Mouse (Mus musculus) thymus, postnatal 0 days (tissue): ENCODE measurements around the gene Gpr37l1. TPM values are rescaled to one million over a fixed set of nuclear protein-coding genes. Genes with fewer than 3 reads are reported as not detected.

Source experiments
- DNase-seq: peaks from one replicate; pipeline ENCODE4 v3.0.0-alpha.2; 2015; ENCODE audit warnings: low spot score
- polyA plus RNA-seq: library from polyadenylated mRNA; unstranded; fragments of >200 nt; fragmentation: Nextera tagmentation; extraction: Ambion mirVana; gene quantifications from 2 replicates; pipeline ENCODE4 v1.2.1, GENCODE M21; 2015

Gpr37l1 gene
- polyA plus RNA-seq, 1 experiment from 2014 or later, result 0.13 TPM

- DNase-seq, result no peak
These were observed 41.5 kb downstream of the Gpr37l1 start for GRCm38 (mm10) chr1:135125990-135126389.

- no peak for DNase-seq
These were observed 42.7 kb downstream of the Gpr37l1 start for GRCm38 (mm10) chr1:135124573-135125363.

GRCm38 (mm10) chr1:135112661-135113060 lies 54.8 kb downstream of the Gpr37l1 start:
- peak; percentile 81 for DNase-seq

GRCm38 (mm10) chr1:135111271-135111670 lies 56.2 kb downstream of the Gpr37l1 start:
- peak; percentile 42 for DNase-seq

Other genes starting within 250 kb of the Gpr37l1 start
- 4.5 and 7.0 TPM in 2 replicates for gene Ppp1r12b, start 211.7 kb downstream of the Gpr37l1 start, polyA plus RNA-seq
- 51.6 and 57.5 TPM in 2 replicates for gene Ube2t, start 205.1 kb downstream of the Gpr37l1 start, polyA plus RNA-seq
- gene Lgr6, start 62.4 kb downstream of the Gpr37l1 start, polyA plus RNA-seq, result 0.12 and 0.31 TPM in 2 replicates
- gene Ptpn7, start 35.0 kb downstream of the Gpr37l1 start, polyA plus RNA-seq, result 108 and 118 TPM in 2 replicates
- 32.6 and 34.8 TPM in 2 replicates for gene Arl8a, start 20.9 kb downstream of the Gpr37l1 start, polyA plus RNA-seq
- gene Elf3, start 90.9 kb upstream of the Gpr37l1 start, polyA plus RNA-seq, result 4.4 and 5.0 TPM in 2 replicates
- gene Rnpep, start 116.4 kb upstream of the Gpr37l1 start, polyA plus RNA-seq, result 58.1 and 66.1 TPM in 2 replicates
- 235 TPM in 2 replicates for gene Timm17a, start 146.1 kb upstream of the Gpr37l1 start, polyA plus RNA-seq
- gene Lmod1, start 157.1 kb upstream of the Gpr37l1 start, polyA plus RNA-seq, result 0.55 and 0.89 TPM in 2 replicates
- gene Shisa4, start 207.6 kb upstream of the Gpr37l1 start, polyA plus RNA-seq, result 11.0 and 14.5 TPM in 2 replicates